ENCODE assay signal across 8 mouse cellular contexts in the genomic region with DNA sequence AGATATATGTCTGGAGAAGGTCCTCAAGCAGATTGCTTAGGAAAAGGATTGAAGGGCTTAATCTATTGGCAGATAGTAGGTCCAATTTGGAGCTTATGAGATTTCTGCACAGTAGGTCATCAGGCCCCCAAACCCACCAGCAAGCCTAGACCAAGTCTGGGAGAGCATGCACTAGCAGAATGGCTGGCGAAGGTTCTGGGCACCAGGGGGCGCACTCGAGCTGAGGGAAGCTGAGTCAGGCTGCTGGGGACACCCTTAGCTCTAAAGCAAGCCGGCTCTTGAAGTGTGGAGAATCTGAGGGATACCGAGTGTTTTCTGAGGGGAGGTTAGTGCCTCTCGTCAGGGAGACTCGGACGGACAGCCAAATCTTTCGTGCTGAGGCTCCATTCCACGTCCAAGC. TPM values are rescaled to one million over a fixed set of nuclear protein-coding genes. Genes with fewer than 3 reads are reported as not detected.
DNase-seq lines count a peak whose midpoint lies in the region; ATAC-seq and TF ChIP-seq lines count a peak whose summit lies in the region.

No protein-coding gene starts in this region.

- TF ChIP-seq EP300 in MEL (IDR thresholded peaks at IDR 0.05; ENCODE audit: low read depth in 1 of 2, low read length in 2 of 2): no peak; a peak in 1 of 4 replicates
- no peak for TF ChIP-seq EP300 in lung, postnatal 0 days (IDR thresholded peaks at IDR 0.05)

- WGBS in hindbrain, embryonic 10.5 days: under 1% methylated on average over 10 of the region's 10 CpGs
- under 1% methylated on average over 10 of the region's 10 CpGs for whole genome bisulfite sequencing in lung, postnatal 0 days

- H3K27ac ChIP-seq in MEL (ENCODE audit: control insufficient read depth, low read depth, low read length): peak overlapping the region; percentile 11; the same call in 1 of the 2 replicates
- H3K27ac ChIP-seq in hindbrain, embryonic 10.5 days: peak overlapping the region; percentile 98
- H3K27ac ChIP-seq in lung, postnatal 0 days (ENCODE audit: low read length): peak overlapping the region; percentile 91

- DNase-seq in MEL (ENCODE audit: low read depth, low spot score): peak; percentile 96
- peak; percentile 98 for DNase-seq in cerebellum, adult 9-10 months
- peak; percentile 97 for DNase-seq in hindbrain, embryonic 10.5 days (ENCODE audit: low spot score)
- peak; percentile 90 for DNase-seq in layer of hippocampus, adult 9-11 months
- DNase-seq in lung, postnatal 0 days (ENCODE audit: low spot score): peak; percentile 94
- DNase-seq in ovary, postnatal 10 days (ENCODE audit: low spot score): peak; percentile 100
- DNase-seq in thymus, postnatal 0 days (ENCODE audit: low spot score): peak; percentile 93

- H3K79me2 ChIP-seq in MEL (ENCODE audit: control insufficient read depth, insufficient read depth, low read length, poor library complexity): peaks cover 10% of the 10 kb centered on the region

- TF ChIP-seq CTCF in MEL (IDR thresholded peaks at IDR 0.05 in 2 of 3, conservative IDR thresholded peaks at IDR 0.05 in 1 of 3; ENCODE audit: control insufficient read depth in 1 of 3, insufficient read depth in 1 of 3, low read depth in 2 of 3, low read length in 3 of 3, poor library complexity in 1 of 3, severe bottlenecking in 1 of 3): peak; percentile 90 to 99 (median 99)
- peak; percentile 99 for TF ChIP-seq CTCF in lung, postnatal 0 days (IDR thresholded peaks at IDR 0.05)

- peak overlapping the region; percentile 79 to 82 for H3K4me3 ChIP-seq in MEL (ENCODE audit: control insufficient read depth in 1 of 2, insufficient read depth in 1 of 2, low read depth in 2 of 2, low read length in 2 of 2)
- peak overlapping the region; percentile 82 for H3K4me3 ChIP-seq in hindbrain, embryonic 10.5 days
- peak overlapping the region; percentile 62 for H3K4me3 ChIP-seq in lung, postnatal 0 days (ENCODE audit: low read depth, low read length)

- peaks cover 0 to 24% of the 10 kb centered on the region in 2 experiments; a peak in 2 of 4 replicates for H3K36me3 ChIP-seq in MEL (ENCODE audit: control insufficient read depth in 1 of 2, insufficient read depth in 2 of 2, low read length in 2 of 2)
- no peaks in the 10 kb centered on the region for H3K36me3 ChIP-seq in hindbrain, embryonic 10.5 days
- no peaks in the 10 kb centered on the region for H3K36me3 ChIP-seq in lung, postnatal 0 days (ENCODE audit: insufficient read depth, low read length)

- no peaks in the 10 kb centered on the region for H3K27me3 ChIP-seq in MEL (ENCODE audit: control insufficient read depth in 1 of 2, insufficient read depth in 2 of 2, low read length in 2 of 2)
- H3K27me3 ChIP-seq in hindbrain, embryonic 10.5 days (ENCODE audit: insufficient read depth, poor library complexity, severe bottlenecking): 0 out of 2 replicates have a peak, but pooled peaks cover 8% of the 10 kb centered on the region
- H3K27me3 ChIP-seq in lung, postnatal 0 days (replicated peaks; ENCODE audit: insufficient read depth, low read length): no peaks in the 10 kb centered on the region

- H3K9ac ChIP-seq in MEL (ENCODE audit: control insufficient read depth, low read depth, low read length, poor library complexity, severe bottlenecking): peak overlapping the region; percentile 84
- peak overlapping the region; percentile 80 for H3K9ac ChIP-seq in lung, postnatal 0 days (replicated peaks; ENCODE audit: low read depth)

- H3K9me3 ChIP-seq in MEL (replicated peaks; ENCODE audit: insufficient read depth, low read length): no peaks in the 10 kb centered on the region
- no peaks in the 10 kb centered on the region for H3K9me3 ChIP-seq in hindbrain, embryonic 10.5 days
- H3K9me3 ChIP-seq in lung, postnatal 0 days (ENCODE audit: low read length): no peaks in the 10 kb centered on the region

- H3K4me2 ChIP-seq in lung, postnatal 0 days (replicated peaks; ENCODE audit: low read depth, low read length): peak overlapping the region; percentile 99

- H3K4me1 ChIP-seq in MEL (ENCODE audit: control insufficient read depth in 1 of 2, insufficient read depth in 2 of 2, low read length in 2 of 2): peaks cover 5 to 30% of the 10 kb centered on the region in 2 experiments
- peaks cover 33% of the 10 kb centered on the region for H3K4me1 ChIP-seq in hindbrain, embryonic 10.5 days (replicated peaks)
- H3K4me1 ChIP-seq in lung, postnatal 0 days (ENCODE audit: insufficient read depth, low read depth, low read length): peaks cover 7% of the 10 kb centered on the region; the same call in 1 of the 2 replicates

- TF ChIP-seq RAD21 in MEL (IDR thresholded peaks at IDR 0.05; ENCODE audit: low read depth, low read length): peak; percentile 95

- peak; percentile 50 for ATAC-seq in frontal cortex, adult (ENCODE audit: low TSS enrichment)
- peak; percentile 35 for ATAC-seq in lung, postnatal 0 days

- TF ChIP-seq POLR2A in MEL (IDR thresholded peaks at IDR 0.05; ENCODE audit: control insufficient read depth in 1 of 2, insufficient read depth in 1 of 2, low read depth in 1 of 2, low read length in 2 of 2, poor library complexity in 1 of 2): no peak

TF ChIP-seq in MEL, 35 proteins besides CTCF, POLR2A, EP300 and RAD21 (continues in another document):
- TF ChIP-seq ELF1 (IDR thresholded peaks at IDR 0.05; ENCODE audit: low read depth, low read length) (no peak), ZC3H11A (IDR thresholded peaks at IDR 0.05; ENCODE audit: low read depth, low read length) (peak; percentile 97), RCOR1 (IDR thresholded peaks at IDR 0.05; ENCODE audit: low read depth, low read length) (no peak), HCFC1 (IDR thresholded peaks at IDR 0.05; ENCODE audit: low read depth, low read length) (0 out of 2 replicates have a peak, but pooled peaks have one; percentile 48), ETS1 (IDR thresholded peaks at IDR 0.05; ENCODE audit: low read depth, low read length) (peak; percentile 44; the same call in 1 of the 2 replicates), TCF12 (IDR thresholded peaks at IDR 0.05; ENCODE audit: low read depth, low read length) (no peak), CHD1 (IDR thresholded peaks at IDR 0.05; ENCODE audit: low read depth, low read length) (no peak), ZKSCAN1 (IDR thresholded peaks at IDR 0.05; ENCODE audit: low read depth, low read length) (peak; percentile 86), CHD2 (IDR thresholded peaks at IDR 0.05; ENCODE audit: low read length) (no peak), TBP (IDR thresholded peaks at IDR 0.05; ENCODE audit: low read depth, low read length) (0 out of 2 replicates have a peak, but pooled peaks have one; percentile 35), NELFE (IDR thresholded peaks at IDR 0.05; ENCODE audit: low read depth, low read length) (peak; percentile 41), MYC (IDR thresholded peaks at IDR 0.05; ENCODE audit: low read depth, low read length) (no peak; the same call in 1 of the 2 replicates), GABPA (IDR thresholded peaks at IDR 0.05; ENCODE audit: low read depth, low read length) (0 out of 2 replicates have a peak, but pooled peaks have one; percentile 37), JUND (IDR thresholded peaks at IDR 0.05; ENCODE audit: low read depth, low read length) (peak; percentile 67; the same call in 1 of the 2 replicates), UBTF (IDR thresholded peaks at IDR 0.05; ENCODE audit: borderline replicate concordance, insufficient read depth, low read depth, low read length) (0 out of 2 replicates have a peak, but pooled peaks have one; percentile 16)

RNA-seq across cellular contexts. Expression of a gene that starts 1.2 kb away (rescaled TPM):
- 4.9 and 5.9 TPM in 2 replicates for total RNA-seq in MEL (2012; rRNA removed)
- 1 to 10 TPM in 1 of 2 experiments, not detected in 1; 8.4 TPM for polyA plus RNA-seq in MEL (2012; ENCODE audit: insufficient read depth in 1 of 2, insufficient read length in 2 of 2, low read depth in 1 of 2, low replicate concordance in 2 of 2, missing spikeins in 1 of 2)
- polyA plus RNA-seq in hindbrain, embryonic 10.5 days (2016; fragmentation: Nextera tagmentation; extraction: Ambion mirVana): 5.2 and 7.1 TPM in 2 replicates
- polyA plus RNA-seq in lung, postnatal 0 days (2015; fragmentation: Nextera tagmentation; extraction: Ambion mirVana): 18.2 and 24.0 TPM in 2 replicates
- polyA plus RNA-seq in thymus, postnatal 0 days (2015; fragmentation: Nextera tagmentation; extraction: Ambion mirVana): 33.2 and 33.6 TPM in 2 replicates

RNA-seq across cellular contexts. Expression of a gene that starts 17.0 kb away (rescaled TPM):
- total RNA-seq in MEL (2012; rRNA removed): 0.10 and 0.15 TPM in 2 replicates
- under 1 TPM in 1 of 2 experiments, not detected in 1; 0.28 TPM for polyA plus RNA-seq in MEL (2012; ENCODE audit: insufficient read depth in 1 of 2, insufficient read length in 2 of 2, low read depth in 1 of 2, low replicate concordance in 2 of 2, missing spikeins in 1 of 2)
- 4.9 and 6.4 TPM in 2 replicates for polyA plus RNA-seq in hindbrain, embryonic 10.5 days (2016; fragmentation: Nextera tagmentation; extraction: Ambion mirVana)
- 18.5 and 21.2 TPM in 2 replicates for polyA plus RNA-seq in lung, postnatal 0 days (2015; fragmentation: Nextera tagmentation; extraction: Ambion mirVana)
- 2.4 and 2.7 TPM in 2 replicates for polyA plus RNA-seq in thymus, postnatal 0 days (2015; fragmentation: Nextera tagmentation; extraction: Ambion mirVana)

RNA-seq across cellular contexts. Expression of a gene that starts 20.4 kb away (rescaled TPM):
- 0.16 and 0.19 TPM in 2 replicates for total RNA-seq in MEL (2012; rRNA removed)
- polyA plus RNA-seq in MEL (2012; ENCODE audit: insufficient read depth in 1 of 2, insufficient read length in 2 of 2, low read depth in 1 of 2, low replicate concordance in 2 of 2, missing spikeins in 1 of 2): under 1 TPM in 1 of 2 experiments, not detected in 1; 0.65 TPM
- 0.35 and 0.65 TPM in 2 replicates for polyA plus RNA-seq in hindbrain, embryonic 10.5 days (2016; fragmentation: Nextera tagmentation; extraction: Ambion mirVana)
- polyA plus RNA-seq in lung, postnatal 0 days (2015; fragmentation: Nextera tagmentation; extraction: Ambion mirVana): 12.4 and 15.7 TPM in 2 replicates
- polyA plus RNA-seq in thymus, postnatal 0 days (2015; fragmentation: Nextera tagmentation; extraction: Ambion mirVana): 0.90 and 1.1 TPM in 2 replicates

RNA-seq across cellular contexts. Expression of a gene that starts 43.7 kb away (rescaled TPM):
- total RNA-seq in MEL (2012; rRNA removed): 214 and 234 TPM in 2 replicates
- 100 to 1,000 TPM; 276 to 644 TPM for polyA plus RNA-seq in MEL (2012; ENCODE audit: insufficient read depth in 1 of 2, insufficient read length in 2 of 2, low read depth in 1 of 2, low replicate concordance in 2 of 2, missing spikeins in 1 of 2)
- 74.8 and 78.1 TPM in 2 replicates for polyA plus RNA-seq in hindbrain, embryonic 10.5 days (2016; fragmentation: Nextera tagmentation; extraction: Ambion mirVana)
- polyA plus RNA-seq in lung, postnatal 0 days (2015; fragmentation: Nextera tagmentation; extraction: Ambion mirVana): 19.7 and 22.5 TPM in 2 replicates
- polyA plus RNA-seq in thymus, postnatal 0 days (2015; fragmentation: Nextera tagmentation; extraction: Ambion mirVana): 39.2 and 40.0 TPM in 2 replicates

RNA-seq across cellular contexts. Expression of a gene that starts 57.6 kb away (rescaled TPM):
- 67.8 and 73.1 TPM in 2 replicates for total RNA-seq in MEL (2012; rRNA removed)
- 100 to 1,000 TPM; 194 to 709 TPM for polyA plus RNA-seq in MEL (2012; ENCODE audit: insufficient read depth in 1 of 2, insufficient read length in 2 of 2, low read depth in 1 of 2, low replicate concordance in 2 of 2, missing spikeins in 1 of 2)
- 68.8 and 80.6 TPM in 2 replicates for polyA plus RNA-seq in hindbrain, embryonic 10.5 days (2016; fragmentation: Nextera tagmentation; extraction: Ambion mirVana)
- polyA plus RNA-seq in lung, postnatal 0 days (2015; fragmentation: Nextera tagmentation; extraction: Ambion mirVana): 71.1 and 74.4 TPM in 2 replicates
- polyA plus RNA-seq in thymus, postnatal 0 days (2015; fragmentation: Nextera tagmentation; extraction: Ambion mirVana): 103 and 112 TPM in 2 replicates

Comparison
In these comparisons a context has a peak if more than half of its experiments do, and no peak if none do; other contexts are left out.
1. Peak in every context shown above with its lines: DNase-seq, ATAC-seq, H3K4me3 ChIP-seq and H3K27ac ChIP-seq.
2. H3K27ac ChIP-seq: peak in every context shown above with its lines; median percentile 98 in hindbrain, embryonic 10.5 days; 91 in lung, postnatal 0 days; 11 in MEL.